Mouse (Mus musculus): ENCODE data around the gene Tulp2.
"Not testable (repeated sequence)": the region's sequence is repeated elsewhere in the genome, so short reads cannot be mapped to it uniquely, and the experiment has no call there.

The Tulp2 gene

GRCm38 (mm10) chr7:45488293-45489204 is 6.9 kb downstream of the Tulp2 start, which contains the start of gene Dhdh:
Gene Dhdh, minus strand, starts transcription at chr7:45488805.
- peak; percentile 72 for DNase-seq

GRCm38 (mm10) chr7:45489578-45489977 is 7.9 kb downstream of the Tulp2 start:
- DNase-seq, result no peak

DNA sequence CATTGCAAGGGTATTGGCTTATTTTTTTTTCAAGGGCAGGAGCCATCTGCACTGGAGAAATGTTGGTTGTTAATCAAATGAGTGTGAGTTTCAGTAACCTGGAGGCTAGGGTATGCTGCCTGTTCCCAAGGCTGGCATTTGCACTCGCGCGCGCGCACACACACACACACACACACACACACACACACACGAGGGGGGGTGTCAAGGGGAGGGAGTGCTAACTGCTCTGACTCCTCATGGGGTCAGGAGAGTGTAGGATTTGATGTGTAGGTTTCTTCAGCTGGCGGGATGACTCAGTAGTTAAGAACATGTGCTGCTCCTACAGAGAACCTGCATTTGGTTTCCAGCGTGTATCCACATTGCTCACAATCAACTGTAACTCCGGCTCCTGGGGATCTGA is 9.1 kb downstream of the Tulp2 start:
- no peak for DNase-seq

DNA sequence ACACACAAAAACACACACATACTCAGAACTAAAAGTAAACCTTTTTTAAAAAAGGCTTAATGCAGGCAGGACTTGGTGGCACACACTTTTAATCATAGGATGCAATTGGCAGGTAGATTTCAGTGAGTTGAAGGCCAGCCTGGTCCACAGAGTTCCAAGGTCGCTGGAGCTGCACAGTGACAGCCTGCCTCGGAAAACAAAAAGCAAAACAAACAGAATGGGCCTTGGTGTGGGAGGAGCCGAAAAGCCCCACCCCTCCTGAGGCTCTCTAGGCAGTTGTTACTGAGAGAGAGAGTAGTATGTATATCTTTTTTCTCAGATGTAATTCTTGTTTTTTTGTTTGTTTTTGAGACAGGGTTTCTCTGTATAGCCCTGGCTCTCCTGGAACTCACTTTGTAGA is 9.6 kb downstream of the Tulp2 start:
- no peak for DNase-seq

GRCm38 (mm10) chr7:45492225-45492844 is 10.7 kb downstream of the Tulp2 start:
- DNase-seq, result peak; percentile 64

DNA sequence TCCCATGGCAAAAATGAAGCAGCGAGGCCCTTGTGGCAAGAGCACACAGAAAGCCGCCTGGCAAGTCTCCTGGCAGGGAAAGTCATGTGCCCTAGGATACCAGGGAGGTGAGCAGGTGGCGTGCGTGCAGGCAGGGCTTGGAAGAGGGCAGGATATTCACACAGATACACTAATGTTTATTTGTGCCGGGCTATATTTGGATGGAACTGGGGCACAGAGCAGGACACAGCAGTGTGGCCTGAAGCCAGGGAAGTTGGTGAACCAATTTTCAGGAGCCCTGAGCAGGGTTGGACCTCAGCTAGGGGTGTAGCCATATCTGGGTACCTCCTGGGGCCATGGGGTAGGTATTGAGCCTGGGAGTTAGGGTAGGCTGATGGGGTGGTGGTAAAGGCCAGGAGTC is 11.3 kb downstream of the Tulp2 start:
- DNase-seq, result peak; percentile 91

DNA sequence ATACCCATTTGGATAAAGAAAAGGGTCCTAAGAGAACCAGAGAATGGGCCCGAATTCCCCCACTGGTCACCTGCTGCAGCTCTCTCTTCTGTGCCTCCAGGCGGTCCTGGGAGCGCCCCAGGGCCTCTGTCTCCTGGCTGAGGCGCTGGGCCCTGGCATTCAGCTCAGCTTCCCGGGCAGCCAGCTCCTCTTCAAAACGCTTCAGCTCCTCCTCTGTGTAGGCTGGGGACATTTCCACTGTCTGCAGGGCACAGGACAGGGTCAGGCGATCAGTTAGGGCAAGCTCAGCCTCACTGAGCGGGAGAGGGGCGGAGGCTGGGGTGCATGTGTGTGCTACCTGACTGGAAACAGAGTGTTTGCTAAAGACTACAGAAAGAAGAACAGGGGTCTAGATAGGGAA is 12.9 kb downstream of the Tulp2 start:
- no peak for DNase-seq

DNA sequence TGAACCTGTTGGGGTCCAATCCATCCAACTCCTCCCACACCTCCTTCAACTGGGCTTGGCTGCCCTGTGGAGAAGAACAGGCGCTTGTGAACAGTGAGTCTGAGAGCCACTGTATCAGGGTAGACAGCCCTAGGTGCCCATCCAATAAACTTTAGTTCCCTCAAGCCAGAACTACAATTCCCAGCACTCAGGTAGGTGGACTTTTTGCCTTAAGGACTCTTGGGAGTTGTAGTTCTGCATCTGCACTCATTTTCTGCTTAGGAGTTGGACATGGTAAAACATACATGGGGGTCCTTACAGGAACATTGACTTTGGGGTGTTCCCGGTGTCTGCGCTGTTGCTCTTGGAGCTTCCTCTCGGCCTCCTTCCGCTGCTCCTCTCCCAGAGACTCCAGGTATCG is 16.8 kb downstream of the Tulp2 start:
- no peak for DNase-seq

DNA sequence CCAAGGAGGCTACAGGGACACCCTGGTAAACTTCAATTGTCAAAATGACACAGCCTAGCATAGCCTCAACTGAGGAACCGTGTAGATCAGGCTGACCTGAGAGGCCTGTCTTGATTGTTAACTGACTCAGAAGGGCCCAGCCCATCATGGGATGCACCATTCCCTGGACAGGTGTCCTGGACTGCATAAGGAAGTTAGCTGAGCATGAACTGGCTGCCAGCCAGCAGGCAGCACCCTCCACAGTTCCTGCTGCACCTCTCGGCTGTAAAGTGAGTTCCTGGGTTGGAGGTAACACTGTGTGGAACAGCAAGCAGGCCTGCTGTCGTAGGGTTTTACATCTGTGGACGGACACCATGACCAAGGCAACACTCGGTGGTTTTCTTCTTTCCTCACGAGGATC is 25.9 kb downstream of the Tulp2 start:
- DNase-seq, result no peak

- DNase-seq, result no peak
Observed at GRCm38 (mm10) chr7:45508561-45508960, 26.9 kb downstream of the Tulp2 start.

DNA sequence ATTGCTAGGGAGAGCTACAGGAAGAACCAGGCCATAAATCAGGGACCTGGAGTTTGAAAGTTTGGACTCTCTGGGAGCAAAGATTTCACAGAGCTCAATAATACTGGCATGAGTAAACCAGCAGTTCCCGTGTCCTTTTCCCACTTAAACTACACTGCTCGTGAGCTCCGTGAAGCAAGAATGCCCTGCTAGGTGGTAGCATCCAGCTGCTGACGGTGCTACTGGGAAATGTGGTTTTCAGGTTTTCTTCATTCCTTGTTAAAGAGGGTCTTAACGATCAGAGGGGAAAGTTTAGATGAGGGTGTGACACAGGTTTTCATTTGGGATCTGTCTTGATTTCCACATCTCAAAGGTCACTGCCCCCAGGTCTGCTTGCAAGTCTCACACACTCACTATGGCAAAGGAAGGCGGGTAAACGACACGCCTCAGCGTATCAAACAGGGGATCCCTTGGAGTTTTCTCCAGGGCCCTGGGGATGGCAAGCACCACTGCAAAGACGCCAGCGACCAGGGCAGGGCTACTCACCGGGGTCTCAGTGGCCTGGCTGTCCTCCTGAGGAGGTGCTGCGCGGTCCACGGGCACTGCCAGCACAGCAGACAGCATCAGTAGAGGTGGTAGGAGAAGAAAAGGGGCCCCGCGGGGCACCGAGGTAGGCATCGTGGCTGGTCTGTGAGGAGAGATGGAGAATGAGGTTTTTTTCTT is 27.7 kb downstream of the Tulp2 start:
- no peak for DNase-seq

DNA sequence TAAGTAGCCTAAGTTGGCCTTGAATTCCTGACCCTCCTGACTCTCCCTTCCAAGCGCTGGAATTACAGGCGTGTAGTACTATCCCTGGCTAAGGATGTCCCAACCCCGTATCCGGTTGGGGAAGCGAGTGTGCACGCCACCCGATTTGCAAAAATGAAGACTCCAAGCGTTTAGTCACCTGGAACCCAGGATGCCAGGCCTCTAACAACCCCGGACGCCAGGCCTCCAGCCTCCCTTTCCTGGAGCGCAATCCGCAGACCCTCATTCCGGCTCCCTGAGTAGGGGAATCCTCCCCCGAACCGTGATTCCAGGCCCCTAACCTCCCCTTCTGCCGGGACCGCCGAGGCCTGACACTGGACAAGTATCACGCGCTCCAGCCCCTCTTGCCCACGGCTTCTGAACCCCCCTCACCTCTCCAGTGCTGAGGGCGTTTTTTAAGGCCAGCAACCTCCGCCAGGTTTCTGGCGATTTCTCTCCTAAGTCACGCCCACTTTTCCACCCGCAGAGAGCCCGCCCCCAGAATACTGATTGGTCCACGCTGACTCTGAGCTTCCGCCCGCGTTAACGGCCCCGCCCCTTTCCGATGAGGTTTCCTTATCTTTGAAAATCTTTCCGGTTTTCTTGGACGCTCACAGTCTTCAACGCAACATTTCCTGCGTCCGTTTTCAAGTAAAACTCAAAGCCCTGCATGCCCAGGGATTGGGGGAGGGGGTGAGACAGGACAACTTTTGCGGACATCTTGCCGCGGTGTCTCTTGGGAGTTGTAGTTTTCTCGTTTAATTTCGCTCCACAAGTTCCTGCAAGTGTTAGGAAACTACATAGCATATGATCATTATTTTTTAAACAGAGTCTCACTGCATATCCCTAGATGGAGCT is 28.5 kb downstream of the Tulp2 start, which contains the start of gene Nucb1:
Gene Nucb1 (minus strand): TSS at position 495 of the 876 bp plus-strand sequence.
- peak; percentile 93 for DNase-seq

DNA sequence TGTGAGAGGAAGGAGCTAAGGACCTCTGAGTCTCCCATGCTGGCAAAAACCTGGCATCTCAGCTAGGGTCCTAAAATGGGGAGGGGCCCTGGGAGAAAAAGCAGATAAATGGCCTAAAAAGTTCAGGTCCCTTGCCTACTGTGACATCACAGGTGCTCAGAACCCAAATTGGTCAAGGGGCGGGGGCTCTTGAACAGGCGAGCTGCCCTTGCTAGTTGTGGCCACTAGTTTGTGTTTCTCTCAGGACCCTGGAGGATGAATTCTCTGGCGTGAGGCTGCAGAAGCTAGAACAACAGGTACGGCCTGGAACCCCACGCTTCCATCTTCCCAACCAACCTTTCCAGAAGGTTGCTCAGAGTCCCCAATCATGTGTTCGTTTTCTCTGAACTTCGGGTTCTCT is 32.7 kb downstream of the Tulp2 start:
- DNase-seq, result no peak

DNA sequence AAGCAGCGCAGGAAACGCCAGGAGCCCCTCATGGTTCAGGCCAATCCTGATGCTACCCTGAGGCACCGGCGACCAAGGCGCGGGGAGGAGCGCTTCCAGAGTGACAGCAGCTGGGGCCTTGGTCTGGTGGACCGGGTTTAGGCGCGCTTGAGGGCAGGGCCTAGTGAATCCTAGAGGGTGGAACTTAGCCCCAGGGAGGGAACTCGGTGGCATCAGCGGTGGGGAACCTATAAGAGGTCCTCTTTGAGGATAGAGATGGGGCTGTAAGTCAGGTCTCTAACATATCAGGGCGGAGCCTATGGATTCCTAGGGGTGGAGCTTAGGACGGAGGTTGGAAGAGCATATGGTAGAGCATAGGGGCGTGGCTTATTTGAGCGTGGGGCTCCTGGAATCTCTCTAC is 33.8 kb downstream of the Tulp2 start:
- DNase-seq, result no peak

GRCm38 (mm10) chr7:45516846-45517245 is 35.2 kb downstream of the Tulp2 start:
- DNase-seq, result not testable (repeated sequence)

DNA sequence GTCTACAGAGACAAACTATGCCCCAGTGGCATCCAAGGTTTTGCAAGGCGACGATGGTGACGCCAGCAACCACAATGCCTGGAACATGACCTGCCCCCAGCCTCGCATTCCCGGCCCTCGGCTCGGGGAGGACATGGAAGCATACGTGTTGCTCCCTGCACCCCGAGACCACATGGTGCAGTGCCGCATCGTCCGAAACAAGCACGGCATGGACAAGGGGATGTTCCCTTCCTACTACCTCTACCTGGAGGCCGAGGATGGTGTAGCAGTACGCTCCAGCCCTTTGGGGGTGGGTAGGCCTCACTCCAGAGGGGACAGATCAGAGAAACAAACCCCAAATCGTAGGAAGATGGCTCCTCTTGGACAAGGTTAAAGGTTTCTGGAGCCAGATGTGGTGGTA is 36.9 kb downstream of the Tulp2 start:
- DNase-seq, result no peak

- no peak for DNase-seq
Observed at GRCm38 (mm10) chr7:45519345-45520120, 37.9 kb downstream of the Tulp2 start.

GRCm38 (mm10) chr7:45520605-45521004 is 38.9 kb downstream of the Tulp2 start:
- no peak for DNase-seq

DNA sequence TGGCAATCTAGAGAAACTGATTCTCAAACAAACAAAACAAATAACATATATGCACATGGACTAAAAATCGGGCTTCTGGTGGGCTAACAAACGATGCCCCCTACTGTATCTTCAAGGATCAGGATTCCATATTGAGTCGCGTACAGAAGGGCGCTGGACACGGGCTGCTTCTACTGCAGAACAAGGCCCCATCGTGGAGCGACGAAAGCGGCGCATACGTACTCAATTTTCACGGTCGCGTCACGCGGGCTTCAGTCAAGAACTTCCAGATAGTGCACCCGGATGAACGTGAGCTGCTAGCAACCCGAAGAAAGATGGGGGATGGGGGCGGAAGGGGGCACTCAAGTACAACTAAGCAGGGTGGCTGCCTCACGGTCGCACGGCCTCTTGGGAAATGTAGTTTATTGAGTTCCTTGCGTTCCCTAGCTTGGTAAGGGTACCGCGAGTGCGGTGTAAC is 40.1 kb downstream of the Tulp2 start:
- DNase-seq, result peak; percentile 88

GRCm38 (mm10) chr7:45522194-45522752 is 40.6 kb downstream of the Tulp2 start:
- no peak for DNase-seq

- no peak for DNase-seq
Observed at GRCm38 (mm10) chr7:45522957-45523676, 41.4 kb downstream of the Tulp2 start.

Data from cerebellum, adult 9-10 months (tissue).